Mouse (Mus musculus) 3134 (cell line): ENCODE data around the gene Zfp143.
"Not testable (repeated sequence)": the region's sequence is repeated elsewhere in the genome, so short reads cannot be mapped to it uniquely, and the experiment has no call there.

ENCODE experiments used
- DNase-seq: peaks from one replicate; pipeline ENCODE4 v3.0.0-alpha.2; 2011; ENCODE audit warnings: low spot score; ENCODE audit not compliant: insufficient read length; ENCODE audit errors: extremely low read depth

Gene Zfp143

GRCm38 (mm10) chr7:110128566-110128965 lies 67.5 kb downstream of the Zfp143 start:
- DNase-seq = no peak

- not testable (repeated sequence) for DNase-seq
Observed at GRCm38 (mm10) chr7:110132272-110132671, 71.3 kb downstream of the Zfp143 start.

GRCm38 (mm10) chr7:110133988-110134387 lies 73.0 kb downstream of the Zfp143 start:
- no peak for DNase-seq

GRCm38 (mm10) chr7:110138538-110138937 lies 77.5 kb downstream of the Zfp143 start:
- DNase-seq = no peak

GRCm38 (mm10) chr7:110143863-110144262 lies 82.8 kb downstream of the Zfp143 start:
- DNase-seq = no peak
